Mouse (Mus musculus) layer of hippocampus, postnatal 36 days (tissue): ENCODE data around the gene Ddx50. TPM values are rescaled to one million over a fixed set of nuclear protein-coding genes. Genes with fewer than 3 reads are reported as not detected.
A peak's percentile ranks its signal among the peaks of the same experiment; 100 is the strongest.
"Not testable (repeated sequence)": the region's sequence is repeated elsewhere in the genome, so short reads cannot be mapped to it uniquely, and the experiment has no call there.

ENCODE experiments used
- DNase-seq, 2 experiments: peaks; one replicate each; pipeline ENCODE4 v3.0.0; 2022
- microRNA-seq, 2 experiments: library from miRNA; unstranded; fragments of <30 nt; microRNA quantifications; one replicate each; pipeline ENCODE4 v1.2.0; 2021
- total RNA-seq, 2 experiments: library from RNA; stranded (reverse); gene quantifications; 2 replicates each; pipeline ENCODE4 v1.2.3; 2021

Gene Ddx50
- total RNA-seq, 2 experiments from 2014 or later: 86.6 to 101 TPM

- DNase-seq: no peak
Observed at GRCm38 (mm10) chr10:62601053-62601791, 49.8 kb downstream of the Ddx50 start.

DNA sequence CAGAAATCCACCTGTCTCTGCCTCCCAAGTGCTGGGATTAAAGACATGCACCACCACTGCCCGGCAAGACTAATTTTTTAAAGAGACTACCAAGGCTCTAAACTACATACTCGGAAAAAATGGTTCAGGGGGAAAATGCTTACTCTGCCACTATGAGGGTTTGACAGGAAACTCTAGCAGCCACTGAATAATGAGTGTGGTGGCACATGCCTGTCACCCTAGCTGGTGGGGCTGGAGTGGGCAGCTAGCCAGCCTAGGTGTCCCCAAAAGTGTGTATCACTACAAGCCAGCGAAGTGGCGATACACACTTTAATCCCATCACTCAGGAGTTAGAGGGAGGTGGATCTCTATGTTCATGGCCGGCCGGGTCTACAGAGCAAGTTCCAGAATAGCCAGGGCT is 51.0 kb downstream of the Ddx50 start:
- no peak for DNase-seq

DNA sequence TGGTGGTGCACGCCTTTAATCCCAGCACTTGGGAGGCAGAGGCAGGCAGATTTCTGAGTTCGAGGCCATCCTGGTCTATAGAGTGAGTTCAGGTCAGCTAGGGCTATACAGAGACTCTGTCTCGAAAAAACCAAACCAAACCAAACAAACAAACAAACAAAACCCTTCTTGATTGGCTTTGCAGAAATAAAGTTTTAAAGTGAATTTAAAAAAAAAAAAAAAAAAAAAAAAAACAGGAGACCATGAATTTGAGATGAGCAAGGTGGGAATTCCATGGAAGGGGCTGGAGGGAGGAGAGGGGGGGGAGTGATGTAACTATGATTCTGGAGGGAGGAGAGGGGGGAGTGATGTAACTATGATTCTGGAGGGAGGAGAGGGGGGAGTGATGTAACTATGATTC is 51.7 kb downstream of the Ddx50 start:
- DNase-seq: not testable (repeated sequence)

- DNase-seq: no peak
Observed at GRCm38 (mm10) chr10:62592496-62592895, 58.5 kb downstream of the Ddx50 start.

DNA sequence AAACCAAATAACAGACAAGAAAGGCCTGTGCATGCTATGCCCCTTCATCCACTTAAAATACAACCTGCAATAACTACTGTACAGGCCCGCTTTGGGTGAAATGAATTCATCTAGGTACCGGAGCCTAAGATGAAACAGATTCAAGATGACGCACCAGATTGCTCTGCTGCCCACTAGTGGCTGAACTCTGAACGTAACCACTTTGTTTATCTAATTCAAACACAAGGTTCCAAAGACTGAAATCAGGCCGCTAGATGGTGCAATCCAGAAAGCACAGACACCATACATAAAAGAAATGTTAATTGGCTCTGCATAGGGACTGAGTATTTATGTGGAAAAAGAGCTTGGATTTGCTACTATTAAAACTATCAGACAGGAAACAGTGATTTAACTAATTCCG is 60.8 kb downstream of the Ddx50 start:
- DNase-seq: peak; percentile 75 to 85

- no peak for DNase-seq
Observed at GRCm38 (mm10) chr10:62588616-62589015, 62.4 kb downstream of the Ddx50 start.

DNA sequence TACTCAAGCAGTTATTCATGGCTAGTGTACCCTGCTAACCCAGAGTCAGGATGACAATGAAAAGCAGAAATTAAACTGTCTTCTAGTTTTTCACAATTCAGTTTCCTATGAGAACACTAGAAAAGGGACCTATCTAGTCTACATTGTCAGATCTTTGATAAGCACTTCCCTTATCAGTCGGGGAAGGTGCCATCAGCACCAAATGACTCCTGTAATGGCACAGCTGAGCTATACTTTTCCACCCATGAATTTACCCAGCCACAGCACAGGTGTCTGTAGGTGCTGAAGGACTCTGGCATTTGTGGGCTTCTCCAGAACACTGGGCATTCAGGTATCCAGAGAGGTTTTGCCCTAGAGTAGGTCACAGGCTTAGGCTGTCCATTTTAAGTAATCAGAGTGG is 67.8 kb downstream of the Ddx50 start:
- DNase-seq: no peak

DNA sequence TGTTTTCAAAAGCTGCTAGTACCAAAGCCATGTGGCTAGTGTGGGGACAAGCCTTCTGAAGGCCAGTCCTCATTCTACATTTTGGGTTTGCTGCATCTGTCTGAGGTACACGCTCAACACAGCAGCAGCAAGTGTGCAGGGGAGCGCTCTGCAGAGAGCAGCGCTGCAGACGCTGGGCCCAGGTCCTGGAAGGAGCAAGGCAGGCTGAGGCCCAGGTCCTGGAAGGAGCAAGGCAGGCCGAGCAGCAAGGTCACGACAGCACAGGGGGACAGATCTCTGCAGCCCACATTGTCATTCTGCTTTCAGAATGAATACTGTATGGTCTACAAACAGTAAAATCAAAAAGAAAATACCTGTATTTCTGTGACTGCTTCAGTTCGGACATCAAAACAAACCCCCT is 68.3 kb downstream of the Ddx50 start:
- no peak for DNase-seq

- DNase-seq: no peak
Observed at GRCm38 (mm10) chr10:62582263-62582662, 68.8 kb downstream of the Ddx50 start.

DNA sequence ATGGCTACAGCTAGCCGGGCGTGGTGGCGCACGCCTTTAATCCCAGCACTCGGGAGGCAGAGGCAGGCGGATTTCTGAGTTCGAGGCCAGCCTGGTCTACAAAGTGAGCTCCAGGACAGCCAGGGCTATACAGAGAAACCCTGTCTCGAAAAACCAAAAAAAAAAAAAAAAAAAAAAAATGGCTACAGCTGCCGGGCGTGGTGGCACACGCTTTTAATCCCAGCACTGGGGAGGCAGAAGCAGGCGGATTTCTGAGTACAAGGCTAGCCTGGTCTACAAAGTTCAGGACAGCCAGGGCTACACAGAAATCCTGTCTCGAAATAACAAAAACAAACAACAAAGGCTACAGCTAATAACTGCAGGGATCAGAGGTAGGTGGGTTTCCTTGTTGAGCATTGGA is 71.9 kb downstream of the Ddx50 start:
- DNase-seq: not testable (repeated sequence)

DNA sequence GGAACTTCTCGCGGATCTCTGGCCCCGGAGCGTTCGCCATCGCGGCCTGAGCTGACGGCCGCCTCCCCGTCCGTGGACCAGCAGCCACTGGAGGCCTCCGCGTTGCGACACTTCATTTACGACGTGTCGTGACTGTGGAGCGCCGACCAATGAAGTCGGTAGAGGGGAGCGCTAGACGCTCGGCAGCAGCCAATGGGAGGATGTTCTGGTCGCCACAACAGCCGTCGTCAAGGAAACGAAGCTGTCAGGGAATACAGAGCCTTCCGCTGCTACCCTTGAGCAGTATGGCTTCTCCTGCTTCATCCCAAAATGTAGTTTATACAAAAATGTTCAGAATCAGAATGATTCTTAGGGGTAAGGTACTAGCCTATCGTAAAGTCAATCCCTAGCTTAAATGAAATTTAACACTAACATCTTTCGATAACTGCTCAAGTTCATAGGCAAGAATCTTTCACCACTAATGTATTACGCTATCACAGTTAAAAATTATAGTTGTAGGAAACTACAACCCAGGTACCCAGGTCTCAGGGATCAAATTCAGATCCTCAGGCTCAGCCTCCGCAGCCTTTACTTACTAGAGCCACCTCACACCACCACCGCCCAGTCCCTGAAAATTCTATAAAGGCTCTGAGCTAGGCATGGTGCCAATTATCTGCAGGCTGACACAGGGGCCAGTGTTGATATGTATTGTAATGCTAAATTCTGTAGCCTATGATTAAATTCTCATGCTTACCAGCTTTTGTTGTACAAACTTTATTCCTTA is 72.5 kb downstream of the Ddx50 start, which contains the start of gene Kif1bp:
Kif1bp (minus strand) TSS at position 120 of the 763 bp plus-strand sequence.
- DNase-seq: peak; percentile 96 to 97

DNA sequence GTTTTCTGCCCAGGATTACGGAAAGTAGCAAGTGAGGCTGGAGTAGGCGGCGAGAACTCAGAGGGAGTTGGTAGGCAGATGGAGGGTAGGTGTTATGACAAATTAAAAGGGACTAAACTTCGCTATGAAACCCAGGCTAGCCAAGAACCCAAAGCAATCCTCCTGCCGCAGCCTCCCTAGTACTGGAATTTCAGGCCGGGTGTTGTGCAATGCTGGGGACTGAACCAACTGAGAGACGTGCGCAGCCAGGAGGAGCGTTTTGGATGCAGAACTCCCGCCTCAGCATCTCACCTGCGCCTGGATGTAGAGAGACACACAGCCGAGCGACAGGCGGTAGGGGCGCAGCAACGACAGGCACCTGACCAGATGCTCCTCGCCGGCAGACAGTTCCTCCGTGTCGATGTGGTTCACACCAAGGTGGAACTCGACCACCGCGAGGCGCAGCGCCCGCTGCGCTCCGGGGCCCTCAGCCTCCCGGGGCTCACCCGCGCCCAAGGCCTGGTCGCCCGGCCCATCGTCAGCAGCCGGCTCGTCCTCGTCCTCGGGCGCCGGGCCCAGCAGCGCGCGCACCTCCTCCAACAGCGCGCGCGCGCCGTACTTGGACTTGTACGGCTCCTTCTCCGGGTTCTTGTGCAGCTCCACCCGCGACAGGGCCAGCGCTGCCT is 73.2 kb downstream of the Ddx50 start:
- DNase-seq: no peak

DNA sequence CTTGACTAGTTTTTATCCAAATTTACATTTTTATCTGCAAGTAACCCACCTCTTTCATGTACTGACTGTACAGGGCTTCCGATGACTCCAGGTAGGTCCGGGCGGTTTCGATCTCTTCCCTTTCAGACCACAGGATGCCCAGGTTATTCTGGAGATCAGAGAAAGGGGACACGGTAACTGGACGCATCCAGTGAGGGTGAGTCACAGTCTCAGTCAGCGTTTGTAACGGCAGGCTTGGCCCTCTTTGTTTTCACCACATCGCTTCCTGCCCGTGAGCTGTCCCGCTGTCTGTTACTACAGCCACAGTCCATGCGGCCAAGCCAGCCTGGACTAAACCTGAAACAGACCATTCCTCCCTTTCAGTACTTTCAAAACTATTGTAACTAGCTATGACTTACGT is 76.0 kb downstream of the Ddx50 start:
- no peak for DNase-seq

GRCm38 (mm10) chr10:62570126-62570871 is 80.7 kb downstream of the Ddx50 start:
- DNase-seq: no peak

GRCm38 (mm10) chr10:62568861-62569260 is 82.2 kb downstream of the Ddx50 start:
- DNase-seq: no peak

Small RNAs within 50 kb of the gene (microRNA-seq; reads per million reads assigned to microRNA genes)
- gene Mir7215: 0 reads per million in 2 experiments

Other genes starting within 250 kb of the Ddx50 start
- gene Hkdc1, start 228.7 kb downstream of the Ddx50 start, total RNA-seq: 1 to 10 TPM; 3.0 to 3.8 TPM
- 1 to 10 TPM; 1.2 to 1.3 TPM for gene 4930507D05Rik, start 201.7 kb downstream of the Ddx50 start, total RNA-seq
- gene Supv3l1, start 201.5 kb downstream of the Ddx50 start, total RNA-seq: 10 to 100 TPM; 25.2 to 26.6 TPM
- 10 to 100 TPM; 43.2 to 46.8 TPM for gene Vps26a, start 164.4 kb downstream of the Ddx50 start, total RNA-seq
- 1 to 10 TPM; 8.4 to 8.5 TPM for gene Srgn, start 123.8 kb downstream of the Ddx50 start, total RNA-seq
- gene Kif1bp, start 72.8 kb downstream of the Ddx50 start, total RNA-seq: 100 to 1,000 TPM; 206 to 214 TPM
- gene Ddx21, start 48.9 kb downstream of the Ddx50 start, total RNA-seq: 10 to 100 TPM; 21.1 to 22.5 TPM
- gene Stox1, start 74.9 kb upstream of the Ddx50 start, total RNA-seq: 1 to 10 TPM; 1.9 to 4.1 TPM
- gene Ccar1, start 141.1 kb upstream of the Ddx50 start, total RNA-seq: 10 to 100 TPM; 54.6 to 73.1 TPM